Comparison of ENCODE assay signal across 10 mouse cellular contexts in the genomic region with DNA sequence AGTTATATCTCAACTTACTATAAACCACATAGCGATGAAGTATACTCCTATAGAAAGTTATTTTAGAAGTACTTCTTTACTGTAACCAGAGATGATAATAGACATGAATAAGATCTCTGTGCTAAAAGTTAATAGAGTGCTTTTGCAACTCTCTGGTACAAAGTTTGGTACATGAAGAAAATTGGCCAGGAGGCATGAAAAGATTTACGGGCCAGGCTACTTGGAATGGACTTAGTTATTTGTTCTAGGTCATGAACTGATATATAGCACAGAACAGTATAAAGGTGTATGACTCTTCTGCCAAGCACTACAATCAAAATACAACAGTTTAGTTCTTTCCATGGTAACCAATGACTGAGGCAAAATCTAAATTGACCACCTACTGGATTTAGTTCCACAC. TPM values are rescaled to one million over a fixed set of nuclear protein-coding genes. Genes with fewer than 3 reads are reported as not detected.
A peak's percentile ranks its signal among the peaks of the same experiment; 100 is the strongest.
DNase-seq lines count a peak whose midpoint lies in the region; ATAC-seq and TF ChIP-seq lines count a peak whose summit lies in the region.
"Had no signal": no experiment of that assay in that cellular context is flagged by ENCODE, and none has a peak within 500 bp of the region (broad histone marks: within the 10 kb centered on the region; RNA-seq: fewer than 3 reads in every experiment).

No protein-coding gene starts in this region.

- H3K36me3 ChIP-seq in hindbrain, embryonic 13.5 days = no peaks in the 10 kb centered on the region
- H3K36me3 ChIP-seq in hindbrain, embryonic 10.5 days = no peaks in the 10 kb centered on the region
- no peaks in the 10 kb centered on the region for H3K36me3 ChIP-seq in neural tube, embryonic 11.5 days (ENCODE audit: control insufficient read depth, insufficient read depth, low read length)
- H3K36me3 ChIP-seq in liver, embryonic 12.5 days = no peaks in the 10 kb centered on the region
- H3K36me3 ChIP-seq in stomach, postnatal 0 days (ENCODE audit: control insufficient read depth, insufficient read depth, low read length) = no peaks in the 10 kb centered on the region

- peak overlapping the region; percentile 57 for H3K4me2 ChIP-seq in hindbrain, embryonic 13.5 days
- H3K4me2 ChIP-seq in neural tube, embryonic 11.5 days (ENCODE audit: low read depth) = peak overlapping the region; percentile 38; the same call in 1 of the 2 replicates
- peak overlapping the region; percentile 66; the same call in 1 of the 2 replicates for H3K4me2 ChIP-seq in liver, embryonic 12.5 days
- H3K4me2 ChIP-seq in stomach, postnatal 0 days (replicated peaks; ENCODE audit: low read depth) = peak overlapping the region; percentile 53

- no peak for TF ChIP-seq CTCF in stomach, postnatal 0 days (IDR thresholded peaks at IDR 0.05; ENCODE audit: low read depth)

- no peak overlapping the region for H3K27ac ChIP-seq in hindbrain, embryonic 13.5 days
- no peak overlapping the region for H3K27ac ChIP-seq in hindbrain, embryonic 10.5 days
- H3K27ac ChIP-seq in neural tube, embryonic 11.5 days (ENCODE audit: low read depth, low read length) = no peak overlapping the region
- H3K27ac ChIP-seq in liver, embryonic 12.5 days = no peak overlapping the region
- no peak overlapping the region for H3K27ac ChIP-seq in stomach, postnatal 0 days (replicated peaks)

- no peaks in the 10 kb centered on the region for H3K9me3 ChIP-seq in hindbrain, embryonic 13.5 days
- no peaks in the 10 kb centered on the region for H3K9me3 ChIP-seq in hindbrain, embryonic 10.5 days
- no peaks in the 10 kb centered on the region for H3K9me3 ChIP-seq in neural tube, embryonic 11.5 days (ENCODE audit: control insufficient read depth, low read length)
- H3K9me3 ChIP-seq in liver, embryonic 12.5 days (replicated peaks) = no peaks in the 10 kb centered on the region
- H3K9me3 ChIP-seq in stomach, postnatal 0 days (ENCODE audit: control insufficient read depth, low read length) = no peaks in the 10 kb centered on the region

- ATAC-seq in hindbrain, embryonic 13.5 days (ENCODE audit: low FRiP score) = no peak
- ATAC-seq in neural tube, embryonic 11.5 days (ENCODE audit: insufficient read depth, low FRiP score, low TSS enrichment) = no peak
- ATAC-seq in liver, embryonic 12.5 days = no peak
- ATAC-seq in stomach, postnatal 0 days (ENCODE audit: low FRiP score, low TSS enrichment) = no peak

- no peak overlapping the region for H3K9ac ChIP-seq in hindbrain, embryonic 13.5 days
- no peak overlapping the region for H3K9ac ChIP-seq in neural tube, embryonic 11.5 days (ENCODE audit: low read length)
- no peak overlapping the region for H3K9ac ChIP-seq in liver, embryonic 12.5 days
- H3K9ac ChIP-seq in stomach, postnatal 0 days (ENCODE audit: low read length) = no peak overlapping the region

- H3K4me1 ChIP-seq in hindbrain, embryonic 13.5 days (replicated peaks) = peaks cover 17% of the 10 kb centered on the region
- H3K4me1 ChIP-seq in hindbrain, embryonic 10.5 days (replicated peaks) = peaks cover 15% of the 10 kb centered on the region
- H3K4me1 ChIP-seq in neural tube, embryonic 11.5 days (ENCODE audit: control insufficient read depth, insufficient read depth, low read length) = no peaks in the 10 kb centered on the region; the same call in 1 of the 2 replicates
- H3K4me1 ChIP-seq in liver, embryonic 12.5 days = peaks cover 7% of the 10 kb centered on the region; the same call in 1 of the 2 replicates
- H3K4me1 ChIP-seq in stomach, postnatal 0 days (replicated peaks; ENCODE audit: control insufficient read depth, insufficient read depth) = no peaks in the 10 kb centered on the region

- no peak for DNase-seq in hindbrain, embryonic 10.5 days (ENCODE audit: low spot score)
- DNase-seq in neural tube, embryonic 11.5 days (ENCODE audit: low spot score) = no peak
- DNase-seq in neural tube, embryonic 10.5 days (ENCODE audit: extremely low spot score, low spot score) = no peak
- no peak for DNase-seq in stomach, postnatal 0 days (ENCODE audit: low spot score)
- DNase-seq in urinary bladder, postnatal 14 days (ENCODE audit: low spot score) = no peak
- no peak for DNase-seq in urinary bladder, postnatal 10 days (ENCODE audit: low spot score)
- DNase-seq: kidney, postnatal 25 days had no signal

- 97% methylated on average over 2 of the region's 2 CpGs for WGBS in hindbrain, embryonic 13.5 days
- WGBS in hindbrain, embryonic 10.5 days = 93% methylated on average over 2 of the region's 2 CpGs
- 95% methylated on average over 2 of the region's 2 CpGs for WGBS in neural tube, embryonic 11.5 days
- WGBS in liver, embryonic 12.5 days (ENCODE audit: insufficient replicate concordance) = 86% methylated on average over 2 of the region's 2 CpGs
- WGBS in stomach, postnatal 0 days = 85% methylated on average over 2 of the region's 2 CpGs

- H3K27me3 ChIP-seq in hindbrain, embryonic 13.5 days = no peaks in the 10 kb centered on the region
- H3K27me3 ChIP-seq in hindbrain, embryonic 10.5 days (ENCODE audit: insufficient read depth, poor library complexity, severe bottlenecking) = peaks cover 17% of the 10 kb centered on the region
- no peaks in the 10 kb centered on the region for H3K27me3 ChIP-seq in neural tube, embryonic 11.5 days (ENCODE audit: control insufficient read depth, insufficient read depth, low read length)
- H3K27me3 ChIP-seq in liver, embryonic 12.5 days (replicated peaks) = no peaks in the 10 kb centered on the region
- no peaks in the 10 kb centered on the region for H3K27me3 ChIP-seq in stomach, postnatal 0 days (ENCODE audit: control insufficient read depth, insufficient read depth, low read length)

- no peak for TF ChIP-seq EP300 in stomach, postnatal 0 days (optimal IDR thresholded peaks at IDR 0.05)

- peak overlapping the region; percentile 55; the same call in 1 of the 2 replicates for H3K4me3 ChIP-seq in hindbrain, embryonic 13.5 days
- no peak overlapping the region for H3K4me3 ChIP-seq in hindbrain, embryonic 10.5 days
- no peak overlapping the region for H3K4me3 ChIP-seq in neural tube, embryonic 11.5 days (ENCODE audit: low read depth, low read length)
- no peak overlapping the region for H3K4me3 ChIP-seq in liver, embryonic 12.5 days
- H3K4me3 ChIP-seq in stomach, postnatal 0 days (ENCODE audit: low read depth, low read length) = no peak overlapping the region

RNA-seq across cellular contexts. Expression of a gene that starts 1.3 kb away (rescaled TPM):
- 14.4 and 16.7 TPM in 2 replicates for polyA plus RNA-seq in hindbrain, embryonic 13.5 days (2015; fragmentation: Nextera tagmentation; extraction: Ambion mirVana)
- polyA plus RNA-seq in hindbrain, embryonic 10.5 days (2016; fragmentation: Nextera tagmentation; extraction: Ambion mirVana) = 10.3 and 13.2 TPM in 2 replicates
- polyA plus RNA-seq in neural tube, embryonic 11.5 days (2014; fragmentation: Nextera tagmentation; extraction: Ambion mirVana) = 17.2 and 17.4 TPM in 2 replicates
- polyA plus RNA-seq in liver, embryonic 12.5 days (2016; fragmentation: Nextera tagmentation; extraction: Ambion mirVana) = 7.0 and 9.0 TPM in 2 replicates
- polyA plus RNA-seq in stomach, postnatal 0 days (2015; fragmentation: Nextera tagmentation; extraction: Ambion mirVana) = 18.4 and 19.4 TPM in 2 replicates

RNA-seq across cellular contexts. Expression of a gene that starts 1.5 kb away (rescaled TPM):
- polyA plus RNA-seq in hindbrain, embryonic 13.5 days (2015; fragmentation: Nextera tagmentation; extraction: Ambion mirVana) = 3.1 and 3.3 TPM in 2 replicates
- polyA plus RNA-seq in hindbrain, embryonic 10.5 days (2016; fragmentation: Nextera tagmentation; extraction: Ambion mirVana) = 5.9 and 9.4 TPM in 2 replicates
- polyA plus RNA-seq in neural tube, embryonic 11.5 days (2014; fragmentation: Nextera tagmentation; extraction: Ambion mirVana) = 9.6 and 10.0 TPM in 2 replicates
- 8.2 and 8.7 TPM in 2 replicates for polyA plus RNA-seq in liver, embryonic 12.5 days (2016; fragmentation: Nextera tagmentation; extraction: Ambion mirVana)
- 3.7 and 4.3 TPM in 2 replicates for polyA plus RNA-seq in stomach, postnatal 0 days (2015; fragmentation: Nextera tagmentation; extraction: Ambion mirVana)

RNA-seq across cellular contexts. Expression of a gene that starts 25.8 kb away (rescaled TPM):
- not detected in 2 replicates for polyA plus RNA-seq in hindbrain, embryonic 13.5 days (2015; fragmentation: Nextera tagmentation; extraction: Ambion mirVana)
- not detected in 2 replicates for polyA plus RNA-seq in hindbrain, embryonic 10.5 days (2016; fragmentation: Nextera tagmentation; extraction: Ambion mirVana)
- not detected in 2 replicates for polyA plus RNA-seq in neural tube, embryonic 11.5 days (2014; fragmentation: Nextera tagmentation; extraction: Ambion mirVana)
- not detected in 2 replicates for polyA plus RNA-seq in liver, embryonic 12.5 days (2016; fragmentation: Nextera tagmentation; extraction: Ambion mirVana)
- polyA plus RNA-seq in stomach, postnatal 0 days (2015; fragmentation: Nextera tagmentation; extraction: Ambion mirVana) = not detected in 2 replicates
- polyA plus RNA-seq: CD4-positive, CD25-positive, alpha-beta regulatory T cell, adult 4 months had no signal
